Mouse (Mus musculus) hematopoietic multipotent progenitor cell, adult 10-12 weeks (in vitro differentiated cells): ENCODE data around the gene Trmt44. TPM values are rescaled to one million over a fixed set of nuclear protein-coding genes. Genes with fewer than 3 reads are reported as not detected.

Experiments
- polyA plus RNA-seq: library from polyadenylated mRNA; stranded (reverse); fragments of >175 nt; gene quantifications from 2 replicates; pipeline ENCODE4 v1.2.3, GENCODE M21; 2012; ENCODE audit warnings: low replicate concordance

Gene Trmt44
- polyA plus RNA-seq = 3.0 and 4.3 TPM in 2 replicates

GRCm38 (mm10) chr5:35574653-35575599 is at the start of gene Trmt44:
Gene Trmt44 (minus strand): TSS chr5:35575070.

GRCm38 (mm10) chr5:35582445-35583220 is 7.8 kb upstream of the Trmt44 start, which contains the start of gene Acox3:
Gene Acox3 (plus strand): TSS chr5:35583040.

DNA sequence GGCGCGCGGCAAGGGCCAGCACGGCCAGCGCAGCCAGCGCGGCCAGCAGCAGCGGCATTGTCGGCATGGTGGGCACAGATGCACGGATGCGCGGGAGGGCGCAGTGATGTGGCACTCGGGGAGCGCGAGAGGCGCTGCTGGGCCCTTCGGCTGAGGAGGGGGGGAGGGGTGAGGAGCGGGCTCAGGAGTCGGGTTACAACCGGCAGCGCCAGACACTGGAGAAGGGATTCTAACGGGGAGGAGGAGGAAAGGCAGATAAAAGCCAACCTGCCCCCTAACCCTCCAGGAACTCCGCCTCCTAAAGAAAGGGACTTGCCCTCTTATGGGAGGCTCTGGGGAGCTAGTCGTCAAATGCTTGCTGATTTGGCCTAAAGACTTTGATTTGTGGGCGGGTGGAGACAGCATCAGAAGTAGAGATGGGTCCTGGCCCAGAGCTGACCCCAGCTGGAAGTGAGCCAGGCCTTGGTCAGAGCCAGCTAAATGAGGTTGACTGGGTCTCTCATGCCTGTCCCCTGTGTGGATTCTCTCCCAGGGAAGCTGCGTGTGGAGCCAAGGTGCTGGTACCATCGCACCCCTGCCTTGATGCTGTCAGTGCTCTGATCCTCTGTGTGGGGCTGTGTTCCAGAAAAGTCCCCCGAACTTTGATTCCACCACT is 49.3 kb downstream of the Trmt44 start, which contains the start of gene Cpz:
TSS of gene Cpz (minus strand) at position 230 of the 655 bp plus-strand sequence.

Other genes with a start within 250 kb of the Trmt44 start
- not detected in 2 replicates for gene Hmx1, start 186.0 kb downstream of the Trmt44 start, polyA plus RNA-seq
- gene Cpz, start 49.4 kb downstream of the Trmt44 start, polyA plus RNA-seq = not detected in 2 replicates
- 36.9 and 39.6 TPM in 2 replicates for gene Acox3, start 8.0 kb upstream of the Trmt44 start, polyA plus RNA-seq
- 1.0 and 1.1 TPM in 2 replicates for gene Htra3, start 104.7 kb upstream of the Trmt44 start, polyA plus RNA-seq
- 14.3 and 25.4 TPM in 2 replicates for gene Sh3tc1, start 164.9 kb upstream of the Trmt44 start, polyA plus RNA-seq
- 1.3 and 2.8 TPM in 2 replicates for gene Ablim2, start 182.8 kb upstream of the Trmt44 start, polyA plus RNA-seq